Mouse (Mus musculus) stomach, postnatal 0 days (tissue): Measurements from ENCODE around the gene Terf2. TPM values are rescaled to one million over a fixed set of nuclear protein-coding genes. Genes with fewer than 3 reads are reported as not detected.
"Not testable (repeated sequence)": the region's sequence is repeated elsewhere in the genome, so short reads cannot be mapped to it uniquely, and the experiment has no call there.

Experiments used
- ATAC-seq: fragments of 200-750 bp; cut with Nextera tagmentation; 2 replicates; pipeline ENCODE4 v1.8.0; 2017; ENCODE audit not compliant: low FRiP score, low TSS enrichment
- DNase-seq: peaks from one replicate; pipeline ENCODE4 v3.0.0-alpha.2; 2016; ENCODE audit warnings: low spot score
- H3K27ac ChIP-seq: fragments of 300-500 bp; sonication (generic); replicated peaks from 2 replicates; pipeline ENCODE4 v1.5.1; 2014; ENCODE audit warnings: mild to moderate bottlenecking, control low read depth
- H3K27me3 ChIP-seq: fragments of 300-500 bp; sonication (generic); 2 replicates; pipeline ENCODE4 v1.6.1; 2014; ENCODE audit warnings: low read length; ENCODE audit not compliant: control insufficient read depth, insufficient read depth
- H3K36me3 ChIP-seq: fragments of 300-500 bp; sonication (generic); 2 replicates; pipeline ENCODE4 v1.6.1; 2014; ENCODE audit warnings: low read length, mixed read lengths; ENCODE audit not compliant: control insufficient read depth, insufficient read depth
- H3K4me1 ChIP-seq: fragments of 300-500 bp; sonication (generic); replicated peaks from 2 replicates; pipeline ENCODE4 v1.6.1; 2014; ENCODE audit warnings: antibody characterized with exemption; ENCODE audit not compliant: control insufficient read depth, insufficient read depth
- H3K4me2 ChIP-seq: fragments of 300-500 bp; sonication (generic); replicated peaks from 2 replicates; pipeline ENCODE4 v1.6.1; 2014; ENCODE audit warnings: low read depth, mild to moderate bottlenecking, control low read depth, moderate library complexity
- H3K4me3 ChIP-seq: fragments of 300-500 bp; sonication (generic); 2 replicates; pipeline ENCODE4 v1.5.1; 2014; ENCODE audit warnings: low read depth, low read length, control low read depth
- H3K9ac ChIP-seq: fragments of 300-500 bp; sonication (generic); 2 replicates; pipeline ENCODE4 v1.6.1; 2014; ENCODE audit warnings: mild to moderate bottlenecking, low read length, control low read depth, mixed read lengths
- H3K9me3 ChIP-seq: fragments of 300-500 bp; sonication (generic); 2 replicates; pipeline ENCODE4 v1.6.1; 2016; ENCODE audit warnings: low read length; ENCODE audit not compliant: control insufficient read depth
- CTCF ChIP-seq: IDR thresholded peaks from 2 replicates; pipeline ENCODE4 v1.5.1; 2016; ENCODE audit warnings: antibody characterized with exemption, low read depth, mild to moderate bottlenecking, moderate library complexity
- EP300 ChIP-seq: optimal IDR thresholded peaks from 2 replicates; pipeline ENCODE3; 2016; ENCODE audit warnings: antibody characterized with exemption
- WGBS: fragments of 180-500 bp; shearing (Covaris S2); extraction: QIAGEN DNeasy Blood & Tissue Kit; methylation state at CpG from one replicate; pipeline ENCODE4 v1.1.7; 2014; 5-methylcytosine and 5-hydroxymethylcytosine counted together
- polyA plus RNA-seq: library from polyadenylated mRNA; unstranded; fragments of >200 nt; fragmentation: Nextera tagmentation; extraction: Ambion mirVana; gene quantifications from 2 replicates; pipeline ENCODE4 v1.2.1, GENCODE M21; 2015

Terf2 gene
- polyA plus RNA-seq, 1 experiment from 2014 or later: 12.7 TPM

DNA sequence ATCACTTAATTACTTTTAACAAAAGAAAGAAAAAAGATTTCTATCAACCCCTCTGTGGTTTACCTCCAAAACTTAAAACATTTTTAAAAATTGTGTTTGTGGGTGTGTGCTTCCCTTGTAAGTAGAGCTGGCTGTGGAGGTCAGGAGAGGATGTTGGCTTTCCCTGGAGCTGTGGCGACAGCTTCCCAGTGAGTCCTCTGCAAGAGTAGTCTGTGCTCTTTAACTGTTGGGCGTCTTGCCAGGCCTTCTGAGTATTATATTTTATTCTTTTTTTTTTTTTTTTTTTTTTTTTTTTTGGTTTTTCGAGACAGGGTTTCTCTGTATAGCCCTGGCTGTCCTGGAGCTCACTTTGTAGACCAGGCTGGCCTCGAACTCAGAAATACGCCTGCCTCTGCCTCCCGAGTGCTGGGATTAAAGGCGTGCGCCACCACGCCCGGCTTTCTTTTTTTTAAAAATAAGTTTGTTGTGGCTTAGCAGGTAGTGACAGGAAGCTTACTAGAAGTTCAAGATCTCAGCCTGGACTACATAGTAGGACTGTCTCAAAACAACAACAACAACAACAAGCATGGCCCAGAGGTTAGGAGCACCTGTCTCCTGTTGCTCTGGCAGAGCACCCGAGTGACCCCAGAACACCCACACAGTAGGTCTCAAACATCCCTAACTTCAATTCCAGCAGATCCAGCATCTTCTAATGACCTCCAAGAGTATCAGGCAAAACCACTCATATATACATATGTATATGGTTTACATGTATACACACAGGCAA lies 15.2 kb upstream of the Terf2 start:
- no peak overlapping the region for H3K4me3 ChIP-seq
- no peaks in the 10 kb centered on the region for H3K36me3 ChIP-seq
- DNase-seq (no peak), ATAC-seq (no peak)
- H3K27me3 ChIP-seq: no peaks in the 10 kb centered on the region
- WGBS: 85% methylated on average over 9 of the region's 11 CpGs
- H3K27ac ChIP-seq: no peak overlapping the region
- H3K9ac ChIP-seq: no peak overlapping the region
- H3K4me2 ChIP-seq: no peak overlapping the region
- TF ChIP-seq EP300: no peak
- no peaks in the 10 kb centered on the region for H3K9me3 ChIP-seq
- H3K4me1 ChIP-seq: no peaks in the 10 kb centered on the region

DNA sequence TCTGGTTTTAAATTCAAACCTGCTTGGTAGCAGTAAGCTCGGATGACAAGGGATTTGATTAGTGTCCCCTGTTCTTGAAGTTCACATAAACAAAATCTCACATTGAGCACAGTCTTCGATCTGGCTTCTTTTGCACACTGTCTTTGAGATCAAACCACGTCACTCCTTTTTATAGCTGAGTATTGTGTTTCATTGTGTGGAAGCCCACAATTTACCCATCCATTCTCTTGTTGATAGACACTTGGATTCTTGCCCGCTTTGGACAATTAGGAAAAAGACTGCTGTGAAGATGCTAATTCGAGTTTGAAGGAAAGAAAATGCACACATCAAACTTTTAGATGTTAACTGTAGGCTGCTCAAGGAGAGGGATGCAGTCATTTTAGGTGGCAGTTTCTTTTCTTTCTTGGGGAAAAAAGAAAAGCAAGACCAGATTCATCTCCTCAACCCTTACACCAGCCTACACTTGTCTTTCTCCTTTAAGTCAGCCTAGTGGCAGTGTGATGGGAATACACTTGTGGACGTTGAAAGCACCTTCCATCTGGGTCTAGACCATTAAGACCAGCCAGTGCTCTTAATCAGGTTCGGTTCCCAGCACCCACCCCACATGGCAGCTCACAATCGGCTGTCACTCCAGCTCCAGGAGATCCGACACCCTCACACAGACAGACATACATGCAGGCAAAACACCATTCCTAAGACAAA lies 14.4 kb upstream of the Terf2 start:
- TF ChIP-seq CTCF: no peak
- TF ChIP-seq EP300: no peak
- Histone ChIP-seq H3K36me3 (no peaks in the 10 kb centered on the region), H3K27ac (no peak overlapping the region), H3K4me1 (no peaks in the 10 kb centered on the region), H3K27me3 (no peaks in the 10 kb centered on the region), H3K9ac (no peak overlapping the region), H3K4me3 (no peak overlapping the region), H3K9me3 (no peaks in the 10 kb centered on the region), H3K4me2 (no peak overlapping the region)
- WGBS: 67% methylated on average over 9 of the region's 9 CpGs
- ATAC-seq (no peak), DNase-seq (no peak)

DNA sequence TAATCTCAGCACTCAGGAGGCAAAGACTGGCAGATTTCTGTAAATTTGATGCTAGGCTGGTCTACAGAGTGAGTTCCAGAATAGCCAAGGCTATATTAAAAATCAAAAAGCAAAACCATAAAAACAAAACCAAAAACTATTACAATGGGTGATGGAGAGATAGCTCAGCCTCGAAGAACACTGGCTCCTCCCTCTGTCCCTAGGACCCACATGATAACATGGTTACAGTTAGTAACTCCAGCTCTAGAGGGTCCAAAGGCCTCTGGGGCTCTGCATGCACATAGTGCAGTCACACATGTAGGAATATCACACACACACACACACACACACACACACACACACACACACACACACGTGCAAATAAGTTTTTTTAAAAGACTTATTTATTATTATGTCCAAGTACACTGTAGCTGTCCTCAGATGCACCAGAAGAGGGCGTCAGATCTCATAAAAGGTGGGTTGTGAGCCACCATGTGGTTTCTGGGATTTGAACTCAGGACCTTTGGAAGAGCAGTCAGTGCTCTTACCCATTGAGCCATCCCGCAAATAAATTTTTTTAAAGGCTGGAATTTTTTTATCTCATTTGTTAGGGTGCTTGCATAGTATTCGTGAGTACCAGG lies 13.6 kb upstream of the Terf2 start:
- TF ChIP-seq CTCF (peak; percentile 34), EP300 (no peak)
- DNase-seq (no peak), ATAC-seq (no peak)
- Histone ChIP-seq H3K36me3 (no peaks in the 10 kb centered on the region), H3K4me1 (no peaks in the 10 kb centered on the region), H3K9me3 (no peaks in the 10 kb centered on the region), H3K4me2 (no peak overlapping the region), H3K27me3 (no peaks in the 10 kb centered on the region), H3K27ac (no peak overlapping the region), H3K4me3 (no peak overlapping the region), H3K9ac (no peak overlapping the region)
- 85% methylated on average over 5 of the region's 5 CpGs for WGBS

DNA sequence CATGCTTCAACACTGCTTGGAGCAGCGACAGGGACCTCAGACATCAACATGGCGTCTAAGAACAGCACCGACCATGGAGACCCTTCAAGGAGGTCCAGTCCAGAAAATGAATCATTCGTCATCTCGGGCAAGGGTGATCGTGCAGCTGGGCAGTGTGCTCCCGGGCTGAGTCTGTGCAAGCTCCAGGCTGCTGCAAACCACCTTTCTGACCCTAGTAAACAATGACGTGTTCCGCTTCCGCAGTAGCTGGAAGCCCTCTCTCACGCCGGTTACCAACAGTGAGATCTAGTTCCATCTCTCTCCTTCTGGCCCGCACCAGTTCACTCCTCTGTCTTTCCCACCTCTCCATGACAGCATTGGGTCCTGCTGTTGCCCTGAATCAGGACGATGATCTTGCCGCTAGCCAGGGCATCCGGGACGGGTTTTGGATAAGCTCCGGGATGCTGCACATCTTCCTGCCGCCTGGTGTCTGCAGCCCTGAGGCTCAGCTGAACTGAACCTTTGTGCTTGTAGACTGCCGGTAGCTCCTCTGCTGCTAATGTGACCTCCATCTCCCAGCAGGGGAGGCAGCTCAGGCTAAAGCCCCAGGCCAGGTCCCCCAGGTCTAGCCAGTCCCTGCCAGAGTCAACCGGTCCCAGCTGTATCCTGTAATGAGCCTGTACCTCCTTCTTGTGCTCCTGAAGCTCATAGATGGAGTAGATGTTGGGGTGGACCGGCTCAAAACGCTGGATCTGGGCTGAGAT lies 12.8 kb upstream of the Terf2 start:
- no peak overlapping the region; the same call in 1 of the 2 replicates for H3K27ac ChIP-seq
- H3K9me3 ChIP-seq: no peaks in the 10 kb centered on the region
- H3K27me3 ChIP-seq: no peaks in the 10 kb centered on the region
- no peaks in the 10 kb centered on the region for H3K36me3 ChIP-seq
- no peaks in the 10 kb centered on the region for H3K4me1 ChIP-seq
- TF ChIP-seq CTCF (peak; percentile 4; the same call in 1 of the 2 replicates), EP300 (no peak)
- H3K4me2 ChIP-seq: peak overlapping the region; percentile 42
- DNase-seq (no peak), ATAC-seq (peak; percentile 69)
- peak overlapping the region; percentile 53 for H3K9ac ChIP-seq
- no peak overlapping the region; the same call in 1 of the 2 replicates for H3K4me3 ChIP-seq
- WGBS: 49% methylated on average over 23 of the region's 23 CpGs

DNA sequence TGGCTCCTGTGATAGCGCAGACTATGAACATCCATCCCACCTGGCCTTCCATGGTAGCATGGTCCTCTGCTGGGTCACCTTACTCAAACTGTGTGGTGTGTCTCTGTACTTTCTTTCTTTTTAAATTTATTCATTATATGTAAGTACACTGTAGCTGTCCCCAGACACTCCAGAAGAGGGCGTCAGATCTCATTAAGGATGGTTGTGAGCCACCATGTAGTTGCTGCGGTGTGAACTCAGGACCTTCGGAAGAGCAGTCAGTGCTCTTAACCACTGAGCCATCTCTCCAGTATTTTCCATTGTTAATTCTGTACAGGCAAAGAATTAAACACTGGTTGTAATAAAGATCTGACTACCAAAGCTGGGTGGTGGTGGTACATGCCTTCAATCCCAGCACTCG lies 11.7 kb upstream of the Terf2 start:
- H3K9ac ChIP-seq, H3K27ac ChIP-seq, DNase-seq, H3K36me3 ChIP-seq, H3K9me3 ChIP-seq, H3K4me3 ChIP-seq, H3K4me1 ChIP-seq, H3K27me3 ChIP-seq, ATAC-seq, H3K4me2 ChIP-seq: not testable (repeated sequence)
- WGBS: 94% methylated on average over 5 of the region's 5 CpGs
